Mouse (Mus musculus) midbrain, embryonic 15.5 days (tissue): ENCODE measurements around the gene Acoxl. TPM values are rescaled to one million over a fixed set of nuclear protein-coding genes. Genes with fewer than 3 reads are reported as not detected.

ENCODE experiments used
- ATAC-seq: fragments of 200-750 bp; cut with Nextera tagmentation; replicated peaks from 2 replicates; pipeline ENCODE4 v1.8.0; 2017; ENCODE audit warnings: moderate TSS enrichment
- H3K27ac ChIP-seq: fragments of 300-500 bp; sonication (generic); 2 replicates; pipeline ENCODE4 v1.5.1; 2015; ENCODE audit warnings: mild to moderate bottlenecking, inconsistent platforms
- H3K27me3 ChIP-seq: fragments of 300-500 bp; sonication (generic); replicated peaks from 2 replicates; pipeline ENCODE4 v1.6.1; 2015; ENCODE audit warnings: inconsistent platforms
- H3K36me3 ChIP-seq: fragments of 300-500 bp; sonication (generic); replicated peaks from 2 replicates; pipeline ENCODE4 v1.6.1; 2015; ENCODE audit warnings: inconsistent platforms
- H3K4me1 ChIP-seq: fragments of 300-500 bp; sonication (generic); 2 replicates; pipeline ENCODE4 v1.6.1; 2015; ENCODE audit warnings: inconsistent platforms
- H3K4me2 ChIP-seq: fragments of 300-500 bp; sonication (generic); 2 replicates; pipeline ENCODE4 v1.6.1; 2015; ENCODE audit warnings: inconsistent platforms, mild to moderate bottlenecking, moderate library complexity
- H3K4me3 ChIP-seq: fragments of 300-500 bp; sonication (generic); 2 replicates; pipeline ENCODE4 v1.5.1; 2015; ENCODE audit warnings: mild to moderate bottlenecking, inconsistent platforms
- H3K9ac ChIP-seq: fragments of 300-500 bp; sonication (generic); 2 replicates; pipeline ENCODE4 v1.6.1; 2015; ENCODE audit warnings: mild to moderate bottlenecking, inconsistent platforms
- H3K9me3 ChIP-seq: fragments of 300-500 bp; sonication (generic); 2 replicates; pipeline ENCODE4 v1.6.1; 2016; ENCODE audit warnings: inconsistent platforms
- WGBS: fragments of 180-500 bp; shearing (Covaris S2); methylation state at CpG from one replicate; pipeline ENCODE4 v1.1.7; 2015; ENCODE audit warnings: mixed read lengths; 5-methylcytosine and 5-hydroxymethylcytosine counted together
- polyA plus RNA-seq: library from polyadenylated mRNA; unstranded; fragments of >200 nt; fragmentation: Nextera tagmentation; extraction: Ambion mirVana; gene quantifications from 2 replicates; pipeline ENCODE4 v1.2.1, GENCODE M21; 2015

Gene Acoxl
- polyA plus RNA-seq, 1 experiment from 2014 or later: 0.13 TPM

GRCm38 (mm10) chr2:127927452-127928273 is 89.0 kb downstream of the Acoxl start:
- Histone ChIP-seq H3K4me3 (no peak overlapping the region), H3K9ac (no peak overlapping the region), H3K27me3 (no peaks in the 10 kb centered on the region), H3K27ac (no peak overlapping the region), H3K36me3 (no peaks in the 10 kb centered on the region), H3K4me2 (no peak overlapping the region), H3K9me3 (no peaks in the 10 kb centered on the region), H3K4me1 (peaks cover 11% of the 10 kb centered on the region)
- 32% methylated on average over 15 of the region's 15 CpGs for WGBS
- ATAC-seq: peak; percentile 17; the same call in 1 of the 2 replicates

DNA sequence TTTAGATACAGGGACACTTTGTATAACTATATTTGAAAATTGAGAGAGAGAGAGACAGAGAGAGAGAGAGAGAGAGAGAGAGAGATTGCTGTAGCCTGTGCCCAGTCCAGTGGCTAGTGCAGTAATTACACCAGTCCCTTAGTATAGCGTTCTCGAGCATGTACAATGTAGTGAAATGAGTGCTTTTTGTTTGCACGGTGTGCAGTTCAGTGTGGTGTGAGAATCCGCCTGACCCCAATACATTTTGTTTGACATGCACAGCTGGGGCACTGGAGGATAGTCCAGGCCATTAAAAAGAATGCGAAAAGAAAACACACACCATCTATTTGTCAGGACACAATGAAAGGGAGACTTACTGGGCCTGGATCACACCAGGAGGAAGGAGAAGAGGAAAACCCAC is 89.6 kb downstream of the Acoxl start:
- ATAC-seq: peak; percentile 65; the same call in 1 of the 2 replicates

GRCm38 (mm10) chr2:127928871-127929270 is 90.2 kb downstream of the Acoxl start:
- H3K4me3 ChIP-seq: no peak overlapping the region
- H3K9me3 ChIP-seq: no peaks in the 10 kb centered on the region
- no peak overlapping the region for H3K27ac ChIP-seq
- H3K4me1 ChIP-seq: peaks cover 11% of the 10 kb centered on the region
- ATAC-seq: no peak
- no peak overlapping the region for H3K4me2 ChIP-seq
- H3K36me3 ChIP-seq: no peaks in the 10 kb centered on the region
- no peaks in the 10 kb centered on the region for H3K27me3 ChIP-seq
- H3K9ac ChIP-seq: no peak overlapping the region
- 63% methylated on average over 4 of the region's 4 CpGs for WGBS

More for the DNA sequence above, 89.6 kb downstream of the Acoxl start:
- Histone ChIP-seq H3K27ac (no peak overlapping the region), H3K4me1 (peaks cover 11% of the 10 kb centered on the region), H3K9ac (no peak overlapping the region), H3K4me2 (no peak overlapping the region), H3K27me3 (no peaks in the 10 kb centered on the region), H3K36me3 (no peaks in the 10 kb centered on the region), H3K9me3 (no peaks in the 10 kb centered on the region), H3K4me3 (no peak overlapping the region)
- WGBS: 19% methylated on average over 5 of the region's 5 CpGs

DNA sequence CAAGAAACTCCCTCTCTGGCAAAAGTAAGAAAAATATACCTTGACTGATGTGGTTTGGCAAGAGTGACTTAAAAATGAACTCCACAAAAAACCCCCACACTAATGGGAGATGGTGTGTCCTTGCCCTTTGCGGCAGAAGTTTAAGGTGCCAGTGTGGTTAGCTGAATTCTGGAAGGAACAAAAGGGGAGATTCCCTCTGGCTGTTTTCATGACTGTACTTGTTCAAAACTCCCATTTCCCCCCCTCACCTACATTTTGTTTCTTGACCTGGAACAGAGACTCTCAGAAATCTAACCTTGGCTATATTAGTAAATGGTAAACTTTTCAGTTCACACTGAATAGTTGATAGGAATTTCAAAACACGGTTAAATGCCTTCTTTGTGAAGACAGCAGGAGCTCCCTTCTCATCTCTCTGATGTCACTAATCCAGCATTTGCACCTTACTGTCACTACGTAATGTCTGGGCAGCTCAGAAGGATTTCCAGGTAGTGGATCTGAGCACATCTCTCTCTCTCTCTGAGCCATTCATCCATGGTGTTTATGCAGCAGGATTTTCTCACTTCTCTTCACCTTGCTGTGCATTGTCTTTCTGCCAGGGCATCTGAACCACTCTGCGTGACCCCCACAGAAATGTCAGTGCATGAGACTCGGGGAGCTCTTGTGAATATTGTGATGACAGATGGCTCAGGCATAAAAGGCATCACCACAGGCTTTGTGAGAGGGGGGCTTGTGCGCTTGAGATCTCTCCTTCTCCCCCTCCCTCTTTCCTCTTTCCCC is 91.5 kb downstream of the Acoxl start:
- Histone ChIP-seq H3K27me3 (no peaks in the 10 kb centered on the region), H3K36me3 (no peaks in the 10 kb centered on the region), H3K27ac (no peak overlapping the region), H3K4me2 (no peak overlapping the region), H3K9ac (no peak overlapping the region), H3K9me3 (no peaks in the 10 kb centered on the region), H3K4me3 (no peak overlapping the region), H3K4me1 (peaks cover 11% of the 10 kb centered on the region)
- 46% methylated on average over 6 of the region's 6 CpGs for WGBS
- no peak for ATAC-seq

GRCm38 (mm10) chr2:127931576-127931975 is 92.9 kb downstream of the Acoxl start:
- Histone ChIP-seq H3K9ac (no peak overlapping the region), H3K4me1 (peaks cover 11% of the 10 kb centered on the region), H3K27me3 (no peaks in the 10 kb centered on the region), H3K36me3 (no peaks in the 10 kb centered on the region), H3K27ac (no peak overlapping the region), H3K9me3 (no peaks in the 10 kb centered on the region), H3K4me3 (no peak overlapping the region), H3K4me2 (no peak overlapping the region)
- ATAC-seq: no peak
- WGBS: 86% methylated on average over 4 of the region's 4 CpGs

DNA sequence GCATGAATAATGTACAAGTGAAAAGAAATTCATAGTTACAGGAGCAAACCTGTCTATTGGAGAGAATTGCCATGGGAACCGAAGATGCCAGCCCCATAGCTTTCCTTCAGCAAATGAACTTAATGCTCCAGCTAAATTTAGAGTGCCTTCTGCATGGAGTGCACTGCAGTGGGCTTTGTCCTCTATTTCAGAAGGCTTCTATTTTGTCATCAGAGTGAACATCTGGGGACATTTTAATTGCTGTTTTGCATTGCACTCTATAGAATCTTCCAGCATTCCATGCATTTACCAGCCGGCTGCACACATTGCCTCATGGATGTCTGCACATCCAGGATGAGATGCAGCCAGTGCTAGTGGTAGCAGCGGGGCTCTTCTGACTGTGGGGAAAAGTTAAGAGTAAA is 94.9 kb downstream of the Acoxl start:
- Histone ChIP-seq H3K4me2 (no peak overlapping the region), H3K9ac (no peak overlapping the region), H3K4me3 (no peak overlapping the region), H3K36me3 (no peaks in the 10 kb centered on the region), H3K27me3 (no peaks in the 10 kb centered on the region), H3K9me3 (no peaks in the 10 kb centered on the region), H3K27ac (no peak overlapping the region), H3K4me1 (peaks cover 1% of the 10 kb centered on the region; the same call in 1 of the 2 replicates)
- WGBS: 82% methylated on average over 3 of the region's 3 CpGs
- no peak for ATAC-seq

- H3K4me1 ChIP-seq: no peaks in the 10 kb centered on the region
- no peak for ATAC-seq
- H3K4me3 ChIP-seq: no peak overlapping the region
- H3K36me3 ChIP-seq: no peaks in the 10 kb centered on the region
- H3K27me3 ChIP-seq: no peaks in the 10 kb centered on the region
- WGBS: 93% methylated on average over 3 of the region's 3 CpGs
- H3K27ac ChIP-seq: no peak overlapping the region
- H3K9ac ChIP-seq: no peak overlapping the region
- H3K4me2 ChIP-seq: no peak overlapping the region
- H3K9me3 ChIP-seq: no peaks in the 10 kb centered on the region
These were observed 98.4 kb downstream of the Acoxl start for GRCm38 (mm10) chr2:127937079-127937478.

DNA sequence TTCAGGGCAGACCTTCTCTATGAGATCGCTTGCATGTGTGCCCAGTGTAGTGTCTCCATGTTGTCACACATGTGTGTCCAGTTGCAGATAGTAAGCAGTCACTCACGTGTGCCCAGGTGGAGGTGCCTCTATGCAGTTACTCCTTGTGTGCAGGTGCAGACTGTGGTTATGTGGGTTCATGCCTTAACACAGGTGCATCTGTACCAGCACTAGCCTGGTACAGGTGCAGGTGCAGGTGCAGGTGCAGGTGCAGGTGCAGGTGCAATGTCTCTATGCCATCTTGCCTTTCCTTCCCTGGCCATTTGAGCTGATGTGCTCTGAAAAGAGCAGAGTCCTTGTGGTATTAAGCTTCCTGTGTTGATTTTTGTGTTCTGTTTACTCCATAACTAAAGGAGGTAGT is 100.5 kb downstream of the Acoxl start:
- Histone ChIP-seq H3K9ac (no peak overlapping the region), H3K4me2 (no peak overlapping the region), H3K36me3 (no peaks in the 10 kb centered on the region), H3K27ac (no peak overlapping the region), H3K9me3 (no peaks in the 10 kb centered on the region), H3K4me1 (no peaks in the 10 kb centered on the region), H3K4me3 (no peak overlapping the region), H3K27me3 (no peaks in the 10 kb centered on the region)
- 98% methylated on average over 2 of the region's 2 CpGs for WGBS
- no peak for ATAC-seq

DNA sequence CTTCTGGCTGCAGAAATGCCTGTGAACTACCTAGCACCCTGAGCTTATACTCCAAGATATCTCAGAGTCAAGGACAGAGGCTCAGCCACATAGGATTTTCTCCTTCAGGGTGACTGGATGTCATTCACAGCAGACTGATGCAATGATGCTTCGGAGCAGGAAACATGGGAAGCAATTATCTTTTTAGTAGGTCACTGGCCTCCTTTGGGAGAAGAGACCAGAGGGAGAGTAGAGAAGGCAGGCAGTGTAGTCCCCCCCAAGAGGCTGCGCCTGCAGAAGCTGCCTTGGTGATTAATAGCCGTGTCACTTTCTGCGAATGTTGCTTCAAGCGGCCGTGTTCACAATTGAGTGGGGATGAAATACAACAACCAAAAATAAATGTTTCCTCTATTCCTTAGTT is 121.9 kb downstream of the Acoxl start:
- peak; percentile 62; the same call in 1 of the 2 replicates for ATAC-seq
- Histone ChIP-seq H3K27ac (peak overlapping the region; percentile 61), H3K4me1 (peaks cover 17% of the 10 kb centered on the region), H3K4me2 (no peak overlapping the region), H3K27me3 (no peaks in the 10 kb centered on the region), H3K4me3 (no peak overlapping the region), H3K9ac (no peak overlapping the region), H3K9me3 (no peaks in the 10 kb centered on the region), H3K36me3 (no peaks in the 10 kb centered on the region)
- WGBS: 34% methylated on average over 6 of the region's 6 CpGs

- no peak for ATAC-seq
- peak overlapping the region; percentile 61 for H3K27ac ChIP-seq
- H3K4me1 ChIP-seq: peaks cover 17% of the 10 kb centered on the region
- no peak overlapping the region for H3K9ac ChIP-seq
- H3K4me3 ChIP-seq: no peak overlapping the region
- H3K27me3 ChIP-seq: no peaks in the 10 kb centered on the region
- 15% methylated on average over 2 of the region's 2 CpGs for WGBS
- no peaks in the 10 kb centered on the region for H3K36me3 ChIP-seq
- H3K9me3 ChIP-seq: no peaks in the 10 kb centered on the region
- H3K4me2 ChIP-seq: no peak overlapping the region
These were observed 122.5 kb downstream of the Acoxl start for GRCm38 (mm10) chr2:127961154-127961553.

- no peaks in the 10 kb centered on the region for H3K9me3 ChIP-seq
- H3K36me3 ChIP-seq: no peaks in the 10 kb centered on the region
- H3K9ac ChIP-seq: no peak overlapping the region
- ATAC-seq: 0 out of 2 replicates have a peak, but pooled peaks have one; percentile 56
- H3K4me1 ChIP-seq: peaks cover 17% of the 10 kb centered on the region
- no peak overlapping the region for H3K4me2 ChIP-seq
- WGBS: 27% methylated on average over 4 of the region's 4 CpGs
- no peaks in the 10 kb centered on the region for H3K27me3 ChIP-seq
- peak overlapping the region; percentile 61; the same call in 1 of the 2 replicates for H3K27ac ChIP-seq
- H3K4me3 ChIP-seq: no peak overlapping the region
These were observed 123.2 kb downstream of the Acoxl start for GRCm38 (mm10) chr2:127961802-127962433.

GRCm38 (mm10) chr2:127968944-127969343 is 130.3 kb downstream of the Acoxl start:
- no peaks in the 10 kb centered on the region for H3K27me3 ChIP-seq
- ATAC-seq: no peak
- no peak overlapping the region for H3K4me3 ChIP-seq
- no peak overlapping the region for H3K4me2 ChIP-seq
- no peak overlapping the region for H3K27ac ChIP-seq
- H3K36me3 ChIP-seq: no peaks in the 10 kb centered on the region
- no peak overlapping the region for H3K9ac ChIP-seq
- WGBS: 91% methylated on average over 2 of the region's 2 CpGs
- H3K4me1 ChIP-seq: no peaks in the 10 kb centered on the region
- H3K9me3 ChIP-seq: no peaks in the 10 kb centered on the region
